Comparison of ENCODE assay signal across 7 mouse cellular contexts in genomic region chr2:178023011-178023611, GRCm38 (mm10). TPM values are rescaled to one million over a fixed set of nuclear protein-coding genes. Genes with fewer than 3 reads are reported as not detected.
A peak's percentile ranks its signal among the peaks of the same experiment; 100 is the strongest.
DNase-seq lines count a peak whose midpoint lies in the region; ATAC-seq lines count a peak whose summit lies in the region.
"Not testable (repeated sequence)": the region's sequence is repeated elsewhere in the genome, so short reads cannot be mapped to it uniquely, and the experiment has no call there.

Gene Zfp971, plus strand, starts transcription at chr2:178023284.

- not testable (repeated sequence) for ATAC-seq in embryonic facial prominence, embryonic 15.5 days (ENCODE audit: insufficient number of reproducible peaks, low FRiP score, low TSS enrichment, low read depth); limb, embryonic 12.5 days (ENCODE audit: insufficient number of reproducible peaks, insufficient read depth, low FRiP score, low TSS enrichment, low read depth); midbrain, embryonic 12.5 days (ENCODE audit: low FRiP score, low read depth)

- H3K4me1 ChIP-seq in embryonic facial prominence, embryonic 15.5 days; heart, embryonic 10.5 days; limb, embryonic 12.5 days (replicated peaks); midbrain, embryonic 12.5 days: not testable (repeated sequence)

- WGBS in embryonic facial prominence, embryonic 15.5 days, result 2% methylated on average over 14 of the region's 15 CpGs
- 1% methylated on average over 15 of the region's 15 CpGs for WGBS in heart, embryonic 10.5 days
- 2% methylated on average over 15 of the region's 15 CpGs for WGBS in limb, embryonic 12.5 days
- WGBS in midbrain, embryonic 12.5 days, result 1% methylated on average over 14 of the region's 15 CpGs

- not testable (repeated sequence) for H3K36me3 ChIP-seq in embryonic facial prominence, embryonic 15.5 days; heart, embryonic 10.5 days; limb, embryonic 12.5 days; midbrain, embryonic 12.5 days

- peak; percentile 45 for DNase-seq in adrenal gland, postnatal 14 days
- peak; percentile 68 for DNase-seq in heart, embryonic 10.5 days (ENCODE audit: low spot score)
- peak; percentile 83 for DNase-seq in kidney, adult 9 months
- peak; percentile 11 for DNase-seq in skeletal muscle tissue, adult 2 months (ENCODE audit: low read depth, low spot score)

- H3K9ac ChIP-seq in embryonic facial prominence, embryonic 15.5 days, result peak within 1 kb of the TSS; percentile 35; the same call in 1 of the 2 replicates
- H3K9ac ChIP-seq in limb, embryonic 12.5 days (replicated peaks), result peak within 1 kb of the TSS; percentile 74
- H3K9ac ChIP-seq in midbrain, embryonic 12.5 days (replicated peaks), result peak within 1 kb of the TSS; percentile 62

- H3K27me3 ChIP-seq in embryonic facial prominence, embryonic 15.5 days; heart, embryonic 10.5 days (ENCODE audit: insufficient read depth, poor library complexity, severe bottlenecking); limb, embryonic 12.5 days; midbrain, embryonic 12.5 days: not testable (repeated sequence)

- peak within 1 kb of the TSS; percentile 51 for H3K4me2 ChIP-seq in embryonic facial prominence, embryonic 15.5 days (replicated peaks)
- H3K4me2 ChIP-seq in limb, embryonic 12.5 days, result peak within 1 kb of the TSS; percentile 58
- peak within 1 kb of the TSS; percentile 57 for H3K4me2 ChIP-seq in midbrain, embryonic 12.5 days (replicated peaks)

- not testable (repeated sequence) for H3K9me3 ChIP-seq in embryonic facial prominence, embryonic 15.5 days (replicated peaks); heart, embryonic 10.5 days; limb, embryonic 12.5 days; midbrain, embryonic 12.5 days

- H3K27ac ChIP-seq in embryonic facial prominence, embryonic 15.5 days (replicated peaks), result 0 out of 2 replicates have a peak within 1 kb of the TSS, but pooled peaks have one; percentile 44
- peak within 1 kb of the TSS; percentile 59 for H3K27ac ChIP-seq in heart, embryonic 10.5 days
- peak within 1 kb of the TSS; percentile 29; the same call in 1 of the 2 replicates for H3K27ac ChIP-seq in limb, embryonic 12.5 days
- not testable (repeated sequence) for H3K27ac ChIP-seq in midbrain, embryonic 12.5 days (replicated peaks)

- H3K4me3 ChIP-seq in embryonic facial prominence, embryonic 15.5 days (replicated peaks), result peak within 1 kb of the TSS; percentile 57
- H3K4me3 ChIP-seq in heart, embryonic 10.5 days, result peak within 1 kb of the TSS; percentile 69
- H3K4me3 ChIP-seq in limb, embryonic 12.5 days (replicated peaks), result peak within 1 kb of the TSS; percentile 60
- peak within 1 kb of the TSS; percentile 62 for H3K4me3 ChIP-seq in midbrain, embryonic 12.5 days

RNA-seq across cellular contexts. Expression of gene Zfp971, which starts in this region (rescaled TPM):
- 29.5 and 33.3 TPM in 2 replicates for total RNA-seq in adrenal gland, postnatal 14 days (2021)
- 9.2 and 10.0 TPM in 2 replicates for polyA plus RNA-seq in embryonic facial prominence, embryonic 15.5 days (2015; fragmentation: Nextera tagmentation; extraction: Ambion mirVana)
- polyA plus RNA-seq in heart, embryonic 10.5 days (2016; fragmentation: Nextera tagmentation; extraction: Ambion mirVana), result 17.0 and 19.9 TPM in 2 replicates
- polyA plus RNA-seq in limb, embryonic 12.5 days (2016; fragmentation: Nextera tagmentation; extraction: Ambion mirVana), result 10.8 and 12.6 TPM in 2 replicates
- polyA plus RNA-seq in midbrain, embryonic 12.5 days (2016; fragmentation: Nextera tagmentation; extraction: Ambion mirVana), result 11.2 and 14.1 TPM in 2 replicates

Comparison
In these comparisons a context has a peak if more than half of its experiments do, and no peak if none do; other contexts are left out.
1. DNase-seq: peak in every context shown above with its lines; median percentile 83 in kidney, adult 9 months; 68 in heart, embryonic 10.5 days; 45 in adrenal gland, postnatal 14 days; 11 in skeletal muscle tissue, adult 2 months.